Mouse (Mus musculus) cerebellum, adult 18-20 months (tissue): ENCODE data around the gene Gm10135.
"Not testable (repeated sequence)": the region's sequence is repeated elsewhere in the genome, so short reads cannot be mapped to it uniquely, and the experiment has no call there.

Source experiments
- DNase-seq, 2 experiments: peaks; one replicate each; pipeline ENCODE4 v3.0.0; 2021

The Gm10135 gene

GRCm38 (mm10) chr5:72957281-72957680, 17.2 kb downstream of the Gm10135 start:
- no peak for DNase-seq

GRCm38 (mm10) chr5:72953996-72954604, 20.4 kb downstream of the Gm10135 start:
- DNase-seq: no peak

- no peak for DNase-seq
These were observed 24.2 kb downstream of the Gm10135 start for GRCm38 (mm10) chr5:72950252-72950651.

GRCm38 (mm10) chr5:72948136-72948535, 26.4 kb downstream of the Gm10135 start:
- DNase-seq: no peak

- DNase-seq: no peak
These were observed 33.5 kb downstream of the Gm10135 start for GRCm38 (mm10) chr5:72940906-72941432.

GRCm38 (mm10) chr5:72939311-72939710, 35.2 kb downstream of the Gm10135 start:
- DNase-seq: no peak

GRCm38 (mm10) chr5:72938421-72938820, 36.1 kb downstream of the Gm10135 start:
- DNase-seq: not testable (repeated sequence)

GRCm38 (mm10) chr5:72933026-72933675, 41.4 kb downstream of the Gm10135 start:
- no peak for DNase-seq

- no peak for DNase-seq
These were observed 47.4 kb downstream of the Gm10135 start for GRCm38 (mm10) chr5:72927074-72927473.

GRCm38 (mm10) chr5:72922796-72923195, 51.7 kb downstream of the Gm10135 start:
- DNase-seq: no peak

GRCm38 (mm10) chr5:72921171-72921570, 53.3 kb downstream of the Gm10135 start:
- no peak for DNase-seq

GRCm38 (mm10) chr5:72920416-72920815, 54.1 kb downstream of the Gm10135 start:
- DNase-seq: no peak

GRCm38 (mm10) chr5:72916851-72917250, 57.7 kb downstream of the Gm10135 start:
- no peak for DNase-seq

GRCm38 (mm10) chr5:72916048-72916447, 58.5 kb downstream of the Gm10135 start:
- DNase-seq: no peak
